Comparison of ENCODE assay signal across 27 mouse cellular contexts in the genomic region with DNA sequence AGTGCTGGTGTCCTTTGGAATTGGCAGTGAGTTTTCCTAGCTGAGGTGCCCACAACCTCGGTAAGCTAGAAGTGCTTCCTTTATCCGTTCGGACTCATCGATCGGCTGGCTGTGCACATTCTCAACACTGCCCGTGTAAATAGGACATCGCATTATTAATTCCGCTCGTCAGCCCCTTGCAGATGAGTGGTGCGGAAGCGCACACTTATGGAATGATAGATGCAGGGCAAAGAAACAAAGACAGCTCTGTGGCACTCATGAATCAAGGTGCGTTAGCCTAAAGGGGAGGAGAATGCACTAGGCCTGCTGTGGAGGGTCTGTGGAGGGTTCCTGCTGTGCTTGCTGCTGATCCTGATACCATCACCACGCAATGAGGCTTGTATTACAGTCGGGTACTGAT.
"Had no signal": no experiment of that assay in that cellular context is flagged by ENCODE, and none has a peak within 500 bp of the region (broad histone marks: within the 10 kb centered on the region; RNA-seq: fewer than 3 reads in every experiment).

No protein-coding gene starts in this region.

- H3K4me1 ChIP-seq: liver, embryonic 12.5 days; liver, embryonic 13.5 days; liver, embryonic 15.5 days; midbrain, embryonic 12.5 days; midbrain, embryonic 13.5 days; midbrain, embryonic 15.5 days had no signal

- H3K9me3 ChIP-seq: limb, embryonic 10.5 days; limb, embryonic 12.5 days; limb, embryonic 13.5 days; limb, embryonic 15.5 days; liver, embryonic 12.5 days; liver, embryonic 13.5 days; liver, embryonic 15.5 days; lung, embryonic 15.5 days; midbrain, embryonic 10.5 days; midbrain, embryonic 12.5 days; midbrain, embryonic 13.5 days; midbrain, embryonic 15.5 days had no signal

- ATAC-seq: liver, embryonic 12.5 days; liver, postnatal 0 days; lung, postnatal 0 days; midbrain, embryonic 13.5 days; midbrain, embryonic 15.5 days; midbrain, embryonic 16.5 days had no signal

- H3K36me3 ChIP-seq: limb, embryonic 12.5 days; limb, embryonic 13.5 days; limb, embryonic 15.5 days; liver, embryonic 12.5 days; liver, embryonic 13.5 days; liver, embryonic 15.5 days; lung, embryonic 15.5 days; midbrain, embryonic 10.5 days; midbrain, embryonic 12.5 days; midbrain, embryonic 13.5 days; midbrain, embryonic 15.5 days had no signal

- DNase-seq: left cerebral cortex, postnatal 4 days; liver; liver, embryonic 13.5 days; liver, postnatal 0 days; lung, adult 18-20 months; lung, adult 2 months; lung, embryonic 14.5 days; lung, postnatal 10 days; lung, postnatal 14 days; lung, postnatal 36 days; lung, postnatal 4 days; midbrain, embryonic 14.5 days had no signal

- H3K27me3 ChIP-seq: limb, embryonic 12.5 days; limb, embryonic 13.5 days; limb, embryonic 15.5 days; liver, embryonic 12.5 days; liver, embryonic 13.5 days; liver, embryonic 15.5 days; lung, embryonic 15.5 days; midbrain, embryonic 12.5 days; midbrain, embryonic 13.5 days; midbrain, embryonic 15.5 days had no signal

- H3K4me3 ChIP-seq: left cerebral cortex, adult 2 months; limb, embryonic 10.5 days; limb, embryonic 12.5 days; limb, embryonic 13.5 days; limb, embryonic 15.5 days; liver, embryonic 12.5 days; liver, embryonic 13.5 days; liver, embryonic 15.5 days; lung, embryonic 15.5 days; midbrain, embryonic 10.5 days; midbrain, embryonic 12.5 days; midbrain, embryonic 13.5 days; midbrain, embryonic 15.5 days; myocyte had no signal
